Mouse (Mus musculus) left cerebral cortex, postnatal 25 days (tissue): ENCODE results near the gene Ampd1. TPM values are rescaled to one million over a fixed set of nuclear protein-coding genes. Genes with fewer than 3 reads are reported as not detected.
"Not testable (repeated sequence)": the region's sequence is repeated elsewhere in the genome, so short reads cannot be mapped to it uniquely, and the experiment has no call there.

ENCODE experiments used
- DNase-seq, 2 experiments: peaks; one replicate each; pipeline ENCODE4 v3.0.0; 2022; ENCODE audit warnings: low spot score in 2 of 2, mixed read lengths in 1 of 2
- intact Hi-C: fragments of 180-260 bp; cut with DNase I; formaldehyde crosslinking; loops from one replicate; pipeline ENCODE4 v1.15.1; 2025
- total RNA-seq, 2 experiments: library from RNA; stranded (reverse); gene quantifications; 2 replicates each; pipeline ENCODE4 v1.2.3; 2021

Gene Ampd1
- total RNA-seq, 2 experiments from 2014 or later: not detected

DNA sequence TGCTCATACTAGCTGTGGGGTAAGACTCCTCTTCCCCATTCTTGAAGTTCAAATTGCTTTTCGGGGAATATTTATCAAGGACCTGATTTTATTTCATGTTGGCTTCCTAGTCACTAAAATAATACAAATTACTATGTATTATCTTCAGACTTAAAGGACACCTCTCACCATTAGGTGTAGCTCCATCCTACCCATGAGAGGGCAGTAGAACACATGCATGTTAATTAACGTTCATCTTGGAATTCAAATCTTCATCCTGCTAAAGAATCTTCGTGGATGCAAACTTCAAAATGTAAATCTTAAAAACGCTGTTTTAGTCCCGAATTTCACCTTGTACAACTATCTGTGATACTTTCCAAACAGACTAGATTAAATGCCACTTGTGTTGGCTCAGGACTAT, 27.4 kb downstream of the Ampd1 start:
- no peak for DNase-seq
- intact Hi-C loops: no loop called here

GRCm38 (mm10) chr3:103101909-103102308, 28.1 kb downstream of the Ampd1 start:
- peak in 1 of 2 experiments; percentile 12 for DNase-seq
- intact Hi-C loops: loop anchor here (1.0 kb wide), 1 partner anchor 68 kb away; no protein-coding TSS in a partner anchor

GRCm38 (mm10) chr3:103102454-103103390, 28.9 kb downstream of the Ampd1 start, which contains the start of gene Dennd2c:
Dennd2c (plus strand) TSS chr3:103102604.
- intact Hi-C loops: loop anchor here (1.0 kb wide), 1 partner anchor 68 kb away; no protein-coding TSS in a partner anchor
- peak; percentile 58 to 59 for DNase-seq

- no peak for DNase-seq
- intact Hi-C loops: no loop called here
Measured at GRCm38 (mm10) chr3:103107565-103108240, 33.9 kb downstream of the Ampd1 start.

DNA sequence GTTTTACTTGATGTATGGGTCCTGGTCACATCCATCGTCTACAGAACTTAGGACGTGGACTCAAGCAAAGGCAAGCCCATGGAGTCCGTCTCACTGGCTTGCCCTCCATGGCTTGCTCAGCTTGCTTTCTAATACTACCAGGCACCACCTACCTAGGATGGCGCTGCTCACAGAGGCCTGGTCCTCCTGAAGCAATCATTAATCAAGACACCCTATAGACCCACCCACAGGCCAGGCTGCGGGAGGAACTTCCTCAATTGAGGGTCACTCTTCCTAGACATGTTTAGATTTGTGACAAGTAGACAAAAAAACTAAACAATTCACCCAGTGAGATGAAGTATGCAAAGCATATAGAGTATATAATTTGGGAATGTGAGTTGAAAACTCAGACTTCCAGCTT, 38.4 kb downstream of the Ampd1 start:
- intact Hi-C loops: no loop called here
- DNase-seq: no peak

DNA sequence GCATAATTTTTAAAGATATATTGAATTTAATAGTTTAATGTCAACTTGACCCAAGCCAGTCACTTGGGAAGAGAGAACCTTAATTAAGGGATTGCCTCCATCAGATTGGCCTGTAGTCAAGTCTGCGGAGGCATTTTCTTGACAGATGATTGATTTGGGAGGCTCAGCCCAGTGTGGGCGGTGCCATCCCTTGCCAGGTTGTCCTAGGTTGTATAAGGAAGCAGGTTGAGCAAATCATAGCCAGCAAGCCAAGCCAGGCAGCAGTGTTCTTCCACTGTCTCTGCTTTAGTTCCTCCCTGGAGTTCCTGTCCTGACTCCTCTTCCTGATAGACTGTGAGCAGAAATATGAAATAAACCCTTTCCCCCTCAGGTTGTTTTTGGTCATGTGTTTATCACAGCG, 49.8 kb downstream of the Ampd1 start:
- no peak for DNase-seq

GRCm38 (mm10) chr3:103126138-103126537, 52.3 kb downstream of the Ampd1 start:
- no peak for DNase-seq

More for the DNA sequence above, 49.8 kb downstream of the Ampd1 start:
- intact Hi-C loops: no loop called here

DNA sequence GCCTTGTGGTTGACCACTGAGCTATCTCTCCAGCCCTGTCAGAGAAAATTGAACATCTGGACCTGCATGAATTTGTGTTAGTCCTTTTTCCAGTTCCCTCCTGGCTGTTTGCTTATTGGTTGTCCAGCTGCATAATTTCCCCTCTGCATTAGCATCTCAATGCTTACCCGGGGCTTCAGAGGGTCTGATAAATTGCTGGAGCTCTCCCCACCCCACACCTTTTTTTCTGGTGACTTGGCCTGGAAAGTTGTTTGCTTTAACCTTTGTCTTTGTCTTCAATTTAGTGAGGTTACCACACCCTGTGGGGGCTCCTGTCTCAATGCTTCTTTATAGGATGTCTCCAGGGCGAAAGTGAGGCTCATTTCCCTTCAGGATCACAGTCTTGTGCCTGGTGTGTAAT, 53.4 kb downstream of the Ampd1 start:
- DNase-seq: no peak
- intact Hi-C loops: no loop called here

More at GRCm38 (mm10) chr3:103126138-103126537, 52.3 kb downstream of the Ampd1 start:
- intact Hi-C loops: no loop called here

DNA sequence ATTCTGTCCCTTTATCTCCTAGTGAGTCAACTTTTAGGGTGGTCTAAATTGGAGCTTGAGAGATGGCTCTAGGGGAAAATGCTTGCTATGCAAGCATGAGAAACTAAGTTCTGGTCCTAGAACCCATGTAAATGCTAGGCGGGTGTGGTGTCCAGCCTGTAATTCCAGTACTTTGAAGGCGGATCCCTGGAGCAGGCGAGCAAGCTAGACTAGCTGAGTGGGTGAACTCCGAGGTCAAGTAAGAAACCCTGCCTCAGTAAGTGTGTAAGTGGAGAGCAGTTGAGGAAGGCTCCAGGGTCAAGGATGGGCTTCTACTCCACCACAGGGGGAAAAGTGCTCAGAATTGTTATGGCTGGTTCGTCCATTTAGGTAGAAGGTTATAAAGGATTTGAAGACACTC, 53.9 kb downstream of the Ampd1 start:
- intact Hi-C loops: no loop called here

DNA sequence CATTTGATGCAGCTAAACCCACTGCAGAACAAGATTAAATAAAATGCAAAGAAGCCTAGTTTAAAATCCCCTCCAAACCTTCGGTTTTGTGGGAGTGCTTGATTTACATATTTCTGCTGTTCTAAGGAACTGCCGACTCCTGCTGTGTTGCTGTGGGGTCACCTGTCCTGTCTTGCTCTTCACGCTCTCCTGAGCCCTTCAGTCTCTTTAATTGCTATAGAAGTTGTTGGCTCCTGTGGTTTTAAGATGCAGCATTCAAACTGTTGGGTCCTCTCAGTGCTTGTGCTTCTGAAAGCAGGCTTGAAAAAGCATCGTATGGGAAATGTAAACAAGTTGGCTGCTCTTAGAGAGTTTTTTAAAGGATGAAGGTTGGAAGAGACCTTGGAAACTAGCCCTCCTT, 54.4 kb downstream of the Ampd1 start:
- intact Hi-C loops: no loop called here
- no peak for DNase-seq

More for the DNA sequence above, 53.9 kb downstream of the Ampd1 start:
- no peak for DNase-seq

- intact Hi-C loops: no loop called here
- DNase-seq: no peak
Measured at GRCm38 (mm10) chr3:103129367-103130159, 55.7 kb downstream of the Ampd1 start.

- intact Hi-C loops: no loop called here
- DNase-seq: peak; percentile 7 to 36
Measured at GRCm38 (mm10) chr3:103130236-103130751, 56.5 kb downstream of the Ampd1 start.

GRCm38 (mm10) chr3:103133098-103133497, 59.3 kb downstream of the Ampd1 start:
- intact Hi-C loops: no loop called here
- no peak for DNase-seq

GRCm38 (mm10) chr3:103136414-103137077, 62.7 kb downstream of the Ampd1 start:
- DNase-seq: no peak
- intact Hi-C loops: no loop called here

GRCm38 (mm10) chr3:103139047-103139446, 65.2 kb downstream of the Ampd1 start:
- intact Hi-C loops: no loop called here
- DNase-seq: no peak

GRCm38 (mm10) chr3:103140095-103140838, 66.5 kb downstream of the Ampd1 start:
- peak in 1 of 2 experiments; percentile 28 for DNase-seq
- intact Hi-C loops: not testable (repeated sequence)

GRCm38 (mm10) chr3:103141287-103141686, 67.5 kb downstream of the Ampd1 start:
- intact Hi-C loops: no loop called here
- peak in 1 of 2 experiments; percentile 5 for DNase-seq

- intact Hi-C loops: no loop called here
- DNase-seq: no peak
Measured at GRCm38 (mm10) chr3:103142366-103142765, 68.6 kb downstream of the Ampd1 start.
